Mouse (Mus musculus): ENCODE measurements around the gene Myo15b. TPM values are rescaled to one million over a fixed set of nuclear protein-coding genes. Genes with fewer than 3 reads are reported as not detected.

Gene Myo15b
- polyA plus RNA-seq, 1 experiment from 2014 or later: 44.8 TPM

- Histone ChIP-seq H3K4me3 (ENCODE audit: low read depth, low read length) (no peak within 1 kb of the TSS), H3K4me1 (replicated peaks; ENCODE audit: control insufficient read depth, insufficient read depth, low read length) (peaks cover 27% of the 10 kb centered on the region), H3K36me3 (ENCODE audit: control insufficient read depth, insufficient read depth, low read length) (peaks cover 13% of the 10 kb centered on the region), H3K27me3 (replicated peaks; ENCODE audit: control insufficient read depth, insufficient read depth, low read length) (no peaks in the 10 kb centered on the region), H3K27ac (ENCODE audit: low read depth) (no peak within 1 kb of the TSS), H3K4me2 (ENCODE audit: low read length) (no peak within 1 kb of the TSS), H3K9ac (ENCODE audit: low read length) (no peak within 1 kb of the TSS), H3K9me3 (ENCODE audit: control insufficient read depth, low read length) (no peaks in the 10 kb centered on the region)
- DNase-seq (ENCODE audit: low spot score) (peak; percentile 70), ATAC-seq (replicated peaks; ENCODE audit: low FRiP score, low TSS enrichment, low read depth) (peak; percentile 32)
- 31% methylated on average over 16 of the region's 16 CpGs for WGBS
These were observed 41.5 kb downstream of the Myo15b start, which contains the start of gene Smim5 for GRCm38 (mm10) chr11:115899486-115900266. TSS of gene Smim5 (plus strand) at chr11:115899966.

- peaks cover 6% of the 10 kb centered on the region; the same call in 1 of the 2 replicates for H3K36me3 ChIP-seq (ENCODE audit: control insufficient read depth, insufficient read depth, low read length)
- H3K4me1 ChIP-seq (replicated peaks; ENCODE audit: control insufficient read depth, insufficient read depth, low read length): peaks cover 27% of the 10 kb centered on the region
- no peaks in the 10 kb centered on the region for H3K27me3 ChIP-seq (replicated peaks; ENCODE audit: control insufficient read depth, insufficient read depth, low read length)
- ATAC-seq (replicated peaks; ENCODE audit: low FRiP score, low TSS enrichment, low read depth) (no peak), DNase-seq (ENCODE audit: low spot score) (no peak)
- no peak overlapping the region for H3K4me3 ChIP-seq (ENCODE audit: low read depth, low read length)
- no peak overlapping the region for H3K9ac ChIP-seq (ENCODE audit: low read length)
- 84% methylated on average over 8 of the region's 8 CpGs for WGBS
- no peak overlapping the region for H3K4me2 ChIP-seq (ENCODE audit: low read length)
- no peak overlapping the region for H3K27ac ChIP-seq (ENCODE audit: low read depth)
- H3K9me3 ChIP-seq (ENCODE audit: control insufficient read depth, low read length): no peaks in the 10 kb centered on the region
These were observed 42.5 kb downstream of the Myo15b start for GRCm38 (mm10) chr11:115900561-115901337.

GRCm38 (mm10) chr11:115901338-115902161 lies 43.3 kb downstream of the Myo15b start:
- no peak overlapping the region for H3K27ac ChIP-seq (ENCODE audit: low read depth)
- 92% methylated on average over 9 of the region's 9 CpGs for WGBS
- no peak for ATAC-seq (replicated peaks; ENCODE audit: low FRiP score, low TSS enrichment, low read depth)
- H3K4me2 ChIP-seq (ENCODE audit: low read length): no peak overlapping the region
- H3K9me3 ChIP-seq (ENCODE audit: control insufficient read depth, low read length): no peaks in the 10 kb centered on the region
- no peak for DNase-seq (ENCODE audit: low spot score)
- peaks cover 4% of the 10 kb centered on the region; the same call in 1 of the 2 replicates for H3K36me3 ChIP-seq (ENCODE audit: control insufficient read depth, insufficient read depth, low read length)
- no peak overlapping the region for H3K4me3 ChIP-seq (ENCODE audit: low read depth, low read length)
- peaks cover 27% of the 10 kb centered on the region for H3K4me1 ChIP-seq (replicated peaks; ENCODE audit: control insufficient read depth, insufficient read depth, low read length)
- no peaks in the 10 kb centered on the region for H3K27me3 ChIP-seq (replicated peaks; ENCODE audit: control insufficient read depth, insufficient read depth, low read length)
- H3K9ac ChIP-seq (ENCODE audit: low read length): no peak overlapping the region

- ATAC-seq (replicated peaks; ENCODE audit: low FRiP score, low TSS enrichment, low read depth): no peak
- Histone ChIP-seq H3K9me3 (ENCODE audit: control insufficient read depth, low read length) (no peaks in the 10 kb centered on the region), H3K27ac (ENCODE audit: low read depth) (no peak overlapping the region), H3K27me3 (replicated peaks; ENCODE audit: control insufficient read depth, insufficient read depth, low read length) (no peaks in the 10 kb centered on the region), H3K4me3 (ENCODE audit: low read depth, low read length) (no peak overlapping the region), H3K4me2 (ENCODE audit: low read length) (no peak overlapping the region), H3K9ac (ENCODE audit: low read length) (no peak overlapping the region), H3K4me1 (replicated peaks; ENCODE audit: control insufficient read depth, insufficient read depth, low read length) (peaks cover 27% of the 10 kb centered on the region), H3K36me3 (ENCODE audit: control insufficient read depth, insufficient read depth, low read length) (no peaks in the 10 kb centered on the region)
- WGBS: 77% methylated on average over 5 of the region's 5 CpGs
- DNase-seq (ENCODE audit: low spot score): no peak
These were observed 44.0 kb downstream of the Myo15b start for GRCm38 (mm10) chr11:115902177-115902576.

- no peak overlapping the region for H3K4me3 ChIP-seq (ENCODE audit: low read depth, low read length)
- no peaks in the 10 kb centered on the region for H3K27me3 ChIP-seq (replicated peaks; ENCODE audit: control insufficient read depth, insufficient read depth, low read length)
- ATAC-seq (replicated peaks; ENCODE audit: low FRiP score, low TSS enrichment, low read depth): no peak
- H3K4me1 ChIP-seq (replicated peaks; ENCODE audit: control insufficient read depth, insufficient read depth, low read length): peaks cover 27% of the 10 kb centered on the region
- H3K4me2 ChIP-seq (ENCODE audit: low read length): no peak overlapping the region
- no peak overlapping the region for H3K9ac ChIP-seq (ENCODE audit: low read length)
- WGBS: 87% methylated on average over 1 of the region's 1 CpGs
- DNase-seq (ENCODE audit: low spot score): no peak
- H3K27ac ChIP-seq (ENCODE audit: low read depth): no peak overlapping the region
- H3K9me3 ChIP-seq (ENCODE audit: control insufficient read depth, low read length): no peaks in the 10 kb centered on the region
- no peaks in the 10 kb centered on the region for H3K36me3 ChIP-seq (ENCODE audit: control insufficient read depth, insufficient read depth, low read length)
These were observed 44.6 kb downstream of the Myo15b start for GRCm38 (mm10) chr11:115902831-115903230.

- WGBS: 53% methylated on average over 11 of the region's 11 CpGs
- Histone ChIP-seq H3K4me2 (ENCODE audit: low read length) (no peak overlapping the region), H3K27me3 (replicated peaks; ENCODE audit: control insufficient read depth, insufficient read depth, low read length) (no peaks in the 10 kb centered on the region), H3K4me3 (ENCODE audit: low read depth, low read length) (no peak overlapping the region), H3K9ac (ENCODE audit: low read length) (no peak overlapping the region), H3K36me3 (ENCODE audit: control insufficient read depth, insufficient read depth, low read length) (no peaks in the 10 kb centered on the region), H3K4me1 (replicated peaks; ENCODE audit: control insufficient read depth, insufficient read depth, low read length) (peaks cover 27% of the 10 kb centered on the region), H3K9me3 (ENCODE audit: control insufficient read depth, low read length) (no peaks in the 10 kb centered on the region), H3K27ac (ENCODE audit: low read depth) (peak overlapping the region; percentile 43; the same call in 1 of the 2 replicates)
- peak; percentile 43; the same call in 1 of the 2 replicates for ATAC-seq (replicated peaks; ENCODE audit: low FRiP score, low TSS enrichment, low read depth)
- peak; percentile 54 for DNase-seq (ENCODE audit: low spot score)
These were observed 45.4 kb downstream of the Myo15b start for GRCm38 (mm10) chr11:115903384-115904230.

GRCm38 (mm10) chr11:115904231-115904955 lies 46.2 kb downstream of the Myo15b start:
- Histone ChIP-seq H3K4me2 (ENCODE audit: low read length) (no peak overlapping the region), H3K36me3 (ENCODE audit: control insufficient read depth, insufficient read depth, low read length) (no peaks in the 10 kb centered on the region), H3K9me3 (ENCODE audit: control insufficient read depth, low read length) (no peaks in the 10 kb centered on the region), H3K27ac (ENCODE audit: low read depth) (peak overlapping the region; percentile 43), H3K4me3 (ENCODE audit: low read depth, low read length) (no peak overlapping the region), H3K4me1 (replicated peaks; ENCODE audit: control insufficient read depth, insufficient read depth, low read length) (peaks cover 27% of the 10 kb centered on the region), H3K27me3 (replicated peaks; ENCODE audit: control insufficient read depth, insufficient read depth, low read length) (no peaks in the 10 kb centered on the region), H3K9ac (ENCODE audit: low read length) (no peak overlapping the region)
- no peak for DNase-seq (ENCODE audit: low spot score)
- 65% methylated on average over 8 of the region's 8 CpGs for WGBS
- no peak for ATAC-seq (replicated peaks; ENCODE audit: low FRiP score, low TSS enrichment, low read depth)
